Mouse (Mus musculus) cerebellum, adult 2 months (tissue): ENCODE measurements around the gene Cwc27.

Source experiments
- CTCF ChIP-seq: fragments of 200-500 bp; IDR thresholded peaks from 2 replicates; pipeline ENCODE4 v1.5.1; 2011; ENCODE audit warnings: low read depth, mild to moderate bottlenecking, control low read depth, low read length, moderate library complexity, borderline replicate concordance; ENCODE audit not compliant: insufficient read depth
- POLR2A ChIP-seq: fragments of 200-500 bp; IDR thresholded peaks from 2 replicates; pipeline ENCODE4 v1.6.1; 2011; ENCODE audit warnings: low read length, control low read depth, borderline replicate concordance; ENCODE audit not compliant: insufficient read depth

GRCm38 (mm10) chr13:104816635-104817571 lies at the start of gene Cwc27:
- TF ChIP-seq CTCF (no peak), POLR2A (peak; percentile 58; the same call in 1 of the 2 replicates)
